In genomic region chr11:87462461-87463242, GRCm38 (mm10) we compare ENCODE assay signal across 8 mouse cellular contexts. TPM values are rescaled to one million over a fixed set of nuclear protein-coding genes. Genes with fewer than 3 reads are reported as not detected.
DNase-seq lines count a peak whose midpoint lies in the region; ATAC-seq and TF ChIP-seq lines count a peak whose summit lies in the region.

No protein-coding gene starts in this region.

- intact Hi-C loops in gastrocnemius, postnatal 36 days (cut with DNase I): no loop called here
- intact Hi-C loops in left cerebral cortex, postnatal 25 days (cut with DNase I): no loop called here

- no peak overlapping the region for H3K4me2 ChIP-seq in hindbrain, embryonic 11.5 days (replicated peaks; ENCODE audit: low read depth, low read length)
- no peak overlapping the region; the same call in 1 of the 2 replicates for H3K4me2 ChIP-seq in midbrain, embryonic 13.5 days (replicated peaks)

- TF ChIP-seq POLR2A in embryonic fibroblast, embryonic 13.5 days (IDR thresholded peaks at IDR 0.05; ENCODE audit: low read depth, low read length): peak; percentile 75

- no peaks in the 10 kb centered on the region for H3K4me1 ChIP-seq in embryonic fibroblast, embryonic 13.5 days (ENCODE audit: control insufficient read depth, insufficient read depth, low read length)
- H3K4me1 ChIP-seq in hindbrain, embryonic 11.5 days (replicated peaks; ENCODE audit: control insufficient read depth, insufficient read depth, low read length): no peaks in the 10 kb centered on the region
- no peaks in the 10 kb centered on the region for H3K4me1 ChIP-seq in midbrain, embryonic 13.5 days (replicated peaks)

- DNase-seq in gastrocnemius, adult 18-20 months (ENCODE audit: low spot score): peak; percentile 47
- no peak for DNase-seq in gastrocnemius, postnatal 36 days
- DNase-seq in MEL-GATA-1-ER (ENCODE audit: extremely low read depth, low read depth): peak; percentile 98
- peak; percentile 60 for DNase-seq in hindbrain, embryonic 11.5 days (ENCODE audit: low spot score)
- peak; percentile 39 to 86 for DNase-seq in left cerebral cortex, postnatal 25 days (ENCODE audit: low spot score in 2 of 2)
- DNase-seq in thymus, postnatal 10 days (ENCODE audit: low spot score in 2 of 2): peak; percentile 59 to 61

- no peaks in the 10 kb centered on the region for H3K36me3 ChIP-seq in hindbrain, embryonic 11.5 days (ENCODE audit: control insufficient read depth, insufficient read depth, low read length)
- no peaks in the 10 kb centered on the region for H3K36me3 ChIP-seq in midbrain, embryonic 13.5 days

- H3K9me3 ChIP-seq in hindbrain, embryonic 11.5 days (ENCODE audit: control insufficient read depth, low read length): no peaks in the 10 kb centered on the region
- H3K9me3 ChIP-seq in midbrain, embryonic 13.5 days: no peaks in the 10 kb centered on the region

- H3K9ac ChIP-seq in hindbrain, embryonic 11.5 days (ENCODE audit: low read depth, low read length): no peak overlapping the region
- H3K9ac ChIP-seq in midbrain, embryonic 13.5 days (replicated peaks): no peak overlapping the region

- peak; percentile 78; the same call in 1 of the 2 replicates for ATAC-seq in hindbrain, embryonic 11.5 days (ENCODE audit: low FRiP score)
- 0 out of 2 replicates have a peak, but pooled peaks have one; percentile 19 for ATAC-seq in midbrain, embryonic 13.5 days

- no peaks in the 10 kb centered on the region for H3K27me3 ChIP-seq in hindbrain, embryonic 11.5 days (ENCODE audit: control insufficient read depth, insufficient read depth, low read length)
- H3K27me3 ChIP-seq in midbrain, embryonic 13.5 days: no peaks in the 10 kb centered on the region

- no peak overlapping the region for H3K4me3 ChIP-seq in embryonic fibroblast, embryonic 13.5 days (ENCODE audit: insufficient read depth, low read length)
- no peak overlapping the region for H3K4me3 ChIP-seq in hindbrain, embryonic 11.5 days (ENCODE audit: low read depth, low read length)
- no peak overlapping the region for H3K4me3 ChIP-seq in midbrain, embryonic 13.5 days (replicated peaks)

- TF ChIP-seq CTCF in embryonic fibroblast, embryonic 13.5 days (IDR thresholded peaks at IDR 0.05; ENCODE audit: borderline replicate concordance, insufficient read depth, low read length): no peak

- 8% methylated on average over 9 of the region's 9 CpGs for WGBS in hindbrain, embryonic 11.5 days
- WGBS in midbrain, embryonic 13.5 days: 7% methylated on average over 9 of the region's 9 CpGs

- H3K27ac ChIP-seq in embryonic fibroblast, embryonic 13.5 days (ENCODE audit: insufficient read depth, low read length): no peak overlapping the region
- peak overlapping the region; percentile 31 for H3K27ac ChIP-seq in hindbrain, embryonic 11.5 days (ENCODE audit: low read depth, low read length)
- peak overlapping the region; percentile 49 for H3K27ac ChIP-seq in midbrain, embryonic 13.5 days

RNA-seq across cellular contexts. Expression of gene Tex14, which starts 57.8 kb away (rescaled TPM):
- under 1 TPM; 0.14 TPM for total RNA-seq in gastrocnemius, adult 18-20 months (2021)
- total RNA-seq in gastrocnemius, postnatal 36 days (2021): not detected
- 0.11 and 0.30 TPM in 2 replicates for polyA plus RNA-seq in embryonic fibroblast, embryonic 13.5 days (2011; ENCODE audit: insufficient read length, low read depth, missing spikeins)
- polyA plus RNA-seq in hindbrain, embryonic 11.5 days (2014; fragmentation: Nextera tagmentation; extraction: Ambion mirVana): 0.35 TPM in 1 of 2 replicates, not detected in the other
- total RNA-seq in left cerebral cortex, postnatal 25 days (2021): under 1 TPM; 0.25 to 0.32 TPM
- 0.19 and 0.38 TPM in 2 replicates for polyA plus RNA-seq in midbrain, embryonic 13.5 days (2015; fragmentation: Nextera tagmentation; extraction: Ambion mirVana)

RNA-seq across cellular contexts. Expression of gene Rad51c, which starts 57.9 kb away (rescaled TPM):
- under 1 TPM; 0.17 to 0.18 TPM for total RNA-seq in gastrocnemius, adult 18-20 months (2021)
- total RNA-seq in gastrocnemius, postnatal 36 days (2021): under 1 TPM; 0.32 to 0.41 TPM
- polyA plus RNA-seq in embryonic fibroblast, embryonic 13.5 days (2011; ENCODE audit: insufficient read length, low read depth, missing spikeins): 5.0 and 8.6 TPM in 2 replicates
- polyA plus RNA-seq in hindbrain, embryonic 11.5 days (2014; fragmentation: Nextera tagmentation; extraction: Ambion mirVana): 12.2 and 13.1 TPM in 2 replicates
- 1 to 10 TPM; 4.1 TPM for total RNA-seq in left cerebral cortex, postnatal 25 days (2021)
- 5.9 and 6.3 TPM in 2 replicates for polyA plus RNA-seq in midbrain, embryonic 13.5 days (2015; fragmentation: Nextera tagmentation; extraction: Ambion mirVana)

Comparison
In these comparisons a context has a peak if more than half of its experiments do, and no peak if none do; other contexts are left out.
1. DNase-seq: peak in gastrocnemius, adult 18-20 months (single experiment), MEL-GATA-1-ER (single experiment), hindbrain, embryonic 11.5 days (single experiment), left cerebral cortex, postnatal 25 days (2 of 2) and thymus, postnatal 10 days (2 of 2); none in gastrocnemius, postnatal 36 days (0 of 2).